Mouse (Mus musculus) lung, postnatal 0 days (tissue): ENCODE measurements at regions not wholly inside any gene's neighbourhood (a gene's known extent, or its start where the extent isn't known, plus 50 kb on each side); places are given as distances from the start of the nearest gene placed in this dataset.

ENCODE experiments used
- ATAC-seq: fragments of 200-750 bp; cut with Nextera tagmentation; 2 replicates; pipeline ENCODE4 v1.8.0; 2017; ENCODE audit warnings: moderate library complexity
- DNase-seq: peaks from one replicate; pipeline ENCODE4 v3.0.0-alpha.2; 2016; ENCODE audit warnings: low spot score
- H3K27ac ChIP-seq: fragments of 300-500 bp; sonication (generic); 2 replicates; pipeline ENCODE4 v1.5.1; 2014; ENCODE audit warnings: antibody characterized with exemption, mild to moderate bottlenecking, low read length, mixed read lengths
- H3K27me3 ChIP-seq: fragments of 300-500 bp; sonication (generic); replicated peaks from 2 replicates; pipeline ENCODE4 v1.6.1; 2014; ENCODE audit warnings: low read length, mixed read lengths; ENCODE audit not compliant: insufficient read depth
- H3K36me3 ChIP-seq: fragments of 300-500 bp; sonication (generic); 2 replicates; pipeline ENCODE4 v1.6.1; 2014; ENCODE audit warnings: low read length, mixed read lengths; ENCODE audit not compliant: insufficient read depth
- H3K4me1 ChIP-seq: fragments of 300-500 bp; sonication (generic); 2 replicates; pipeline ENCODE4 v1.6.1; 2014; ENCODE audit warnings: antibody characterized with exemption, low read depth, low read length, mixed read lengths; ENCODE audit not compliant: insufficient read depth
- H3K4me2 ChIP-seq: fragments of 300-500 bp; sonication (generic); replicated peaks from 2 replicates; pipeline ENCODE4 v1.6.1; 2014; ENCODE audit warnings: low read depth, mild to moderate bottlenecking, low read length, moderate library complexity, mixed read lengths
- H3K4me3 ChIP-seq: fragments of 300-500 bp; sonication (generic); 2 replicates; pipeline ENCODE4 v1.5.1; 2014; ENCODE audit warnings: low read depth, low read length
- H3K9ac ChIP-seq: fragments of 300-500 bp; sonication (generic); replicated peaks from 2 replicates; pipeline ENCODE4 v1.6.1; 2014; ENCODE audit warnings: low read depth, mild to moderate bottlenecking
- H3K9me3 ChIP-seq: fragments of 300-500 bp; sonication (generic); 2 replicates; pipeline ENCODE4 v1.6.1; 2016; ENCODE audit warnings: low read length, mixed read lengths
- CTCF ChIP-seq: IDR thresholded peaks from 2 replicates; pipeline ENCODE4 v1.5.1; 2016; ENCODE audit warnings: antibody characterized with exemption, mild to moderate bottlenecking
- EP300 ChIP-seq: IDR thresholded peaks from 2 replicates; pipeline ENCODE4 v1.6.1; 2016; ENCODE audit warnings: antibody characterized with exemption, mild to moderate bottlenecking, control low read depth
- WGBS: fragments of 180-500 bp; shearing (Covaris S2); extraction: QIAGEN DNeasy Blood & Tissue Kit; methylation state at CpG from one replicate; pipeline ENCODE4 v1.1.7; 2014; 5-methylcytosine and 5-hydroxymethylcytosine counted together

DNA sequence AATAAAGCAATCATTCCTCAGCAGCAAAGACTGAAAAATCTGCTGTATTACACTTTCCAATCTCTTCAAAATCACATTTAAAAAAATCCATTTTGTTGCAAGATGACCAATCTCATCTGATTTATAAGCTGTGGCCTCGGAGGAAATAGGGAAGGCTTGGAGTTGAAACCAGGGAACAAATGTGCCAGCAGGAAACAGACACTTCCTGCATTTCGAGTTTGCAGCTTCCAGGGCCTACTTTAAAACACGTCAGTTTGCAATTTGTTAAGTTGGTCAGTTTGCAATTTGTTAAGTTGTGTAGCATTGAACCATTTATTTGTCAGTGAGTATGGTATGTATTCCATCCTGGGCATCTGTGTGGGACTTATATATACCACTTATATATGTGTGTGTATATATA lies 115.3 kb downstream of the Adcyap1 start:
- no peaks in the 10 kb centered on the region for H3K9me3 ChIP-seq
- WGBS = 37% methylated on average over 3 of the region's 3 CpGs
- ATAC-seq (no peak), DNase-seq (no peak)
- no peak overlapping the region for H3K27ac ChIP-seq
- no peaks in the 10 kb centered on the region for H3K4me1 ChIP-seq
- H3K4me2 ChIP-seq = no peak overlapping the region
- TF ChIP-seq CTCF (no peak), EP300 (no peak)
- H3K36me3 ChIP-seq = no peaks in the 10 kb centered on the region
- H3K27me3 ChIP-seq = no peaks in the 10 kb centered on the region
- no peak overlapping the region for H3K4me3 ChIP-seq
- H3K9ac ChIP-seq = no peak overlapping the region

DNA sequence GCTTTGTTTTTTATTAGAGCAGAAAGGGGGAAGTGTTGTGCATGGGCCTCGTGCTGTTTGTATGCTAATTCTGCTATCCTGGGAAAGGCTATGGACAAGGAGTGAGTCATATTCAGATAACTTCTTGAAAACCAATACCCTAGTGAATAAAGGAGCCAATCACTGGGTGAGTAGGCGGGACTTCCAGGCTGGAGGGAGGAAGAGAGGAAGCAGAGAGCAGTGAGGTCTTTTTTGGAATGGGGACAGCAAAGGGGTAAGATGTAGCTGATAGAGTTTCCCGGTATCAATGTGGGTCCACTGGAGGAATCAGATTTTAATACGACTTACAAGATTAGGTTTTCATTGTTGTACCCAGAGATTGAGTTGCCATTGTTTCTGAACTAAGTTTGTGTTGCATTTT lies 122.7 kb downstream of the Adcyap1 start:
- DNase-seq = no peak
- H3K9ac ChIP-seq = no peak overlapping the region
- no peak for ATAC-seq
- H3K9me3 ChIP-seq = no peaks in the 10 kb centered on the region
- no peaks in the 10 kb centered on the region for H3K36me3 ChIP-seq
- no peaks in the 10 kb centered on the region for H3K4me1 ChIP-seq
- H3K4me2 ChIP-seq = no peak overlapping the region
- H3K4me3 ChIP-seq = no peak overlapping the region
- no peak for TF ChIP-seq EP300
- TF ChIP-seq CTCF = no peak
- no peak overlapping the region for H3K27ac ChIP-seq
- no peaks in the 10 kb centered on the region for H3K27me3 ChIP-seq
- 69% methylated on average over 4 of the region's 4 CpGs for WGBS

DNA sequence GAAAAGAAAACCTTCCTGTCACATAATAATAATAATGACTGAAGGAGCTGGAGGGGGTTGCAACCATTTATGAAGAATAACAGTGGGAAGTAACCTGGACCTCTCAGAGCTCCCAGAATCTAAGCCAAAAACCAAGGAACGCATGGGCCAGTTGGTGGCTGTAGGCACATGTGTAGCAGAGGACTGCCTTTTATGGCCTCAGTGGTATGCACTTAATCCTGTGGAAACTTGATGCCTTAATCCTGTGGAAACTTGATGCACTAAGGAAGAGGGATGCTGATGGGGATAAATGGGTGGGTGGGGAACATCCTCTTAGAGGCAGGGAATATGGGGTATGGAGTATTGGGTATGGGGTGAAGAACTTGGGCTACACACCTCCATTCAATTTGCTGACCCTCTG lies 138.8 kb downstream of the Adcyap1 start:
- Histone ChIP-seq H3K4me3 (no peak overlapping the region), H3K27me3 (no peaks in the 10 kb centered on the region), H3K9me3 (no peaks in the 10 kb centered on the region; the same call in 1 of the 2 replicates), H3K9ac (no peak overlapping the region), H3K4me1 (no peaks in the 10 kb centered on the region), H3K27ac (no peak overlapping the region), H3K4me2 (no peak overlapping the region), H3K36me3 (no peaks in the 10 kb centered on the region)
- no peak for TF ChIP-seq EP300
- TF ChIP-seq CTCF = no peak
- WGBS = 88% methylated on average over 1 of the region's 1 CpGs
- DNase-seq (no peak), ATAC-seq (no peak)

DNA sequence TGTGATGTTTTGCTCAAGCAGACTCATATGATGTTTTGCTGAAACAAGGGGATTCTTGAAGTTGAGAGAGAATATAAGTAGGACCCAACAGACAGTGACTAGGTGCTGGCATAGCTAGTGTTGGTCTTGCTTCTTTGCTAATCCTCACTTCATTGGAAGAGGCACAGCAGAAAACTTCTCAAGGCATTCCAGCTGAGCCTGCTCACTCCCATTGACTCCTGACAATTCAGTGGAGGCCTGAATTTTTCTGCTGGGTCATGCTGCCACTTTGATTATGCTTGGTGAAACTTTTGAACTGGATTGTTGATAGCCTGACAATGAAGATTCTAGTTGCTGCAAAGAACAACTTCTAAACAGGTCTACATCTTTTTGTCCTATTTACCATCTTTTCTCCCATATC lies 156.4 kb downstream of the Adcyap1 start:
- TF ChIP-seq CTCF = no peak
- no peak for TF ChIP-seq EP300
- H3K4me2 ChIP-seq = no peak overlapping the region
- H3K27ac ChIP-seq = no peak overlapping the region
- no peaks in the 10 kb centered on the region for H3K36me3 ChIP-seq
- ATAC-seq = no peak
- no peak for DNase-seq
- H3K9me3 ChIP-seq = no peaks in the 10 kb centered on the region
- H3K4me1 ChIP-seq = no peaks in the 10 kb centered on the region
- H3K4me3 ChIP-seq = no peak overlapping the region
- no peak overlapping the region for H3K9ac ChIP-seq
- no peaks in the 10 kb centered on the region for H3K27me3 ChIP-seq

DNA sequence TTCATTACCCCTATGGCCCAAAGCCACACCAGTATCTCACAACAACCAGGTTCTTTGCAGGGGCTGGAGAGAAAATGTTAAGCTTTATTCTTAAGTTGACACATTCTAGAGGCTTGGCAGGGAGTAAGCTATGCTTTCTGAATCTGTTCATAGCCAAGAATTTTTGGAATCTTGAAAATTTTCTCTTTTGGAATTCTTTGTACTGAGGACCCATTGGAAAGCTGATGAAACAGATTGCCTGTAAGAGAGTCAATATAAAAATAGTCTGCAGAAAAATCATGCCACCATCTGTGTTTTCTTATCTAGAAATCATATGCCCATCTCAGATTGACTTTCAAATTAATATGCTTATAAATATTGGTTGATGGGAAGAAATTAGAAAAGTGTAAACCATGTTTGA lies 164.1 kb downstream of the Adcyap1 start:
- no peak overlapping the region for H3K9ac ChIP-seq
- no peak for DNase-seq

DNA sequence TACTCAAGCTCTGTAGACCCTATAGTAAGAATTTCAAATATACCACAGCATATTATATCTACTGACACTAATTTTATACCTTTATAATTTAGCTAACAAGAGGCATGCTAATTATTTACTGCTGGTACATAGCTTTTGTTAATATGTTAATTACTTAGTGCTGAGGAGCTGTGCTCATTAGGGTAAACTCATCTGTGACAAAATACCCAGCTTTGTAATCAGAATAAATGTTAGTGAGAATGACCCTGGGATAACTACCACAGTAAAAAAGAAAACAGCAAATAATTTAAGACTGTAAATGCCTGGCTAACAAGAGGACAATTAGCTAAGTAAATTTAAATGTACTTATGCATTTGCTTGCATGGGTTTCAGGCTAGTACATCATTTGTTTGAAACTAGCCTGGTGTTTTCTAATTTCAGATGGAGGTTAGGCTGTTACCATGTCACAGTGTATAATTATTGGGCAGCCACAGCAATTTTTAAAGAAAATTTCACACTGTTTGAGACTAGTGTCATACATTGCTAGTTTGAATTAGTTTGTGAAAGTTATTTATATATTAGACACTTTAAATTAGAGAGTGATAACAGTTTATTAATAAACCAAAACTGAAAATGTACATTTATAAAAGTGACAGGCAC lies 178.8 kb downstream of the Adcyap1 start:
- Histone ChIP-seq H3K36me3 (no peaks in the 10 kb centered on the region), H3K4me1 (no peaks in the 10 kb centered on the region), H3K27ac (no peak overlapping the region), H3K9me3 (no peaks in the 10 kb centered on the region), H3K9ac (no peak overlapping the region), H3K27me3 (no peaks in the 10 kb centered on the region), H3K4me2 (no peak overlapping the region), H3K4me3 (no peak overlapping the region)
- ATAC-seq = no peak
- TF ChIP-seq EP300 (no peak), CTCF (no peak)
- DNase-seq = no peak

More for the DNA sequence above, 164.1 kb downstream of the Adcyap1 start:
- Histone ChIP-seq H3K4me1 (no peaks in the 10 kb centered on the region), H3K27ac (no peak overlapping the region), H3K36me3 (no peaks in the 10 kb centered on the region), H3K9me3 (no peaks in the 10 kb centered on the region), H3K27me3 (no peaks in the 10 kb centered on the region), H3K4me3 (no peak overlapping the region), H3K4me2 (no peak overlapping the region)
- TF ChIP-seq EP300 (no peak), CTCF (no peak)
- no peak for ATAC-seq
